Mouse (Mus musculus) natural killer cell, adult 2 months (primary cell): Measurements from ENCODE around the gene Nup107.
"Not testable (repeated sequence)": the region's sequence is repeated elsewhere in the genome, so short reads cannot be mapped to it uniquely, and the experiment has no call there.

Experiments
- DNase-seq, 2 experiments: peaks; one replicate each; pipeline ENCODE4 v3.0.0; 2022; ENCODE audit warnings: low spot score in 2 of 2

Gene Nup107

DNA sequence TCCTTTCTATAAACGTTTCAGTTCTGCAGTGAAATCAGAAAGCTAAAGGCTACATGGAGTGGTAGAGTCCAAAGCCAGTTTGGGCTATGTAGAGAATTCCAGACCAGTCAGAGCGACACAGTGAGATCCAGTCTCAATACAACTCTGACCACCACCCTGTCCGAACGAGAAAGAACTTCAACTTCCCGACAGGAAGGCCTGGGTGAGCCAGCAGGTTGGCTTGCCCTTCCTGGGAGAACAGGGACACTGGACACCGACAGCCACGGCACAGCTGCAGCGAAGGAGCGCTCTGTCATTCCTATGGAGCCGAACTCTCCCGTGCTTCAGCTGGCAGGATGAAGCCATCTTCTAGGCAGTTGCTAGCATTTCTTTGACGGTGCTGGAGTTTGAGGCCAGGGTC is 57.1 kb downstream of the Nup107 start:
- DNase-seq = not testable (repeated sequence)

DNA sequence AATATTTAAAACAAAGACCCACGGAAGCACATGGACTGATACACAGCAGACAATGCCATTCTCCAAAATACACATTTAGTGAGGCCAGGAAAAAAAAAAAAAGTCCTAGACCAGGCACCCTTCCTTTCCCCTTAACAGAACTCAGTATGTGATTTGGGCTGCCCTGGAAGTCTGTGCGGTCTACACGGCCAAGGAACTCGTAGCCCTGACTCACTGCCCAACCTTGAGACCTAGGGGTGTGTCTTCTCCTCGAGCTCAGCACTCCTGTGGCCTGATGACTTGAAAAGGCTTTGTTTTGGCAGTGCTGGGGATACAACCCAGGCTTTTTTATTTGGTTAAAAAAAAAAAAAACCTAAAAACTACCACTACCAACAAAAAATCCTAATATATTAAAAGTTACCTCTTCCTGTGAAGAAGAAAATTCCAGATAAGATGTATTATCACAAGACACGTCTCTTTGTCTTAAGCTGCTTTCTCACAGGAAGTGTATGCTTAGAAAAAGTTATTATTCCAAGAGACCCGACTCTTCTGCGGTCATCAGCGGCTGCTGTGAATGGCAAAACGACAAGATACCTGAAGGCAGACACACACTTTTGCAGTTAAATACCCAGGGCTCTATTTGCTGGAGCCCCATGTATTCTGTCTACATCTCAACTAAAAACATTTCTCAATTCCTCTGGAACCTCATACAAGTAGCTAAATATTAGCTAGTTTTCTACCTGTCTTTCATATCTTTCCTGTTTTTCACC is 58.2 kb downstream of the Nup107 start:
- not testable (repeated sequence) for DNase-seq

DNA sequence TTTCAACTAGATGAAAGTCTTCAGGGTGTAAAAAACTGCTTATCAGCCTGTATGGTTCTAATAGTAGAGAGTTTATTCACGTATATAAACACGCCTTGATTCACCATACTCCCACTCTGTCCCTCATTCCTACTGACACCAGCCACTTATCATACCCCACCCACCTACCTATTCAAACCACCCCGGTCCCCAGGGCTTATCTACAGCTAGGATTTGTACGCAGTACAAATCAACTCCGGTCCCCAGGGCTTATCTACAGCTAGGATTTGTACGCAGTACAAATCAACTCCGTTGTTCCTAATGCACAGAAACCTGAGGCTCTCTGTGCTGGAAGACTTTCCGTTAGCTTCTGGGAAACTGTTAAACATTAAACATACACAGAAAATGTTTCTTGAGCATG is 58.9 kb downstream of the Nup107 start:
- not testable (repeated sequence) for DNase-seq

DNA sequence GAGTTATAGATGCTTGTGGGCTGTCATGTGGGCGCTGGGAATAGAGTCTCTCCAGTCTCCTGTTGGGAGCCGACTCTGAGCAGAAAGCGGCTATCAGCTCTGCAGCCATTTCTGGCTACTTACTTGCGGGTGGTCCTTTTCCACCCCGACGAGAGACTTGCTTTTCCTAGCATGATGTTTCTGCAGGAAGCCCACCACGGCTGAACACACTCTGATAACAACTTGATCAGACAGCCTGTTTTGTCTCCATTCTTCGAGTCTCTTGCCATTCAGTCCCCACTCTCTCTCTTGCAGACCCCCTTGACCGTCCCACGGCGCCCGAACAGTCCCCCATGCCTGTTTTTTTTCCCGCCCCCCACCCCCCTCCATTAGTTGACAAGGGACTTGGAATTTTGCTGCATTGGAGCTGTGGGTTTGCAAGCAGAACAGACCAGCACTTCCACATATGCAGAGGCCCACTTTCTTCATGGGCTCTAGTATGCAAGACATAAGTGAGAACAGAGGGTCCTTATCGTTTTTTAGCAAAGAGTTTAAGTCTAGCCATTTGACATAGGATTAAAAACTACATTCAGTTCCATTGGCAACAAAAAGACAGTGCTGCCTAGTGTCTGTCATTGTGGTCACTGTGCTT is 59.4 kb downstream of the Nup107 start:
- no peak for DNase-seq

DNA sequence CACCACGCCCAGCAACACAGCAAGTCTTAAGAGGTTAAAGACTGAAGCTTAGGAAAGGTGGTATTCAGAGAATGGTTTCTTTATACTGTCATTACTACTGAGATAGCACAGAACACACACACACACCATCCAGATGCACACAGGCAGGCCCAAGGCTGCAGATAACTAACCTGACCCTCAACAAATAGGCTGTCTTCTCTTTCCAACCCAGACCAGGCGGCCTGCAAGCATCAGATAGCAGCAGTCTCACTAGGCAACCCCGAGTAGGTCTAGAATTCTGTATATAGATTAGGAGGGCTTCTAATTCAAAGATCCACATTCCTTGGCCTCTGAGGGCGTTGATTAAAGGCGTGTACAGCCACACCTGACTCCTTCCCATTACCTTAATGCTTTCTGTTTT is 60.3 kb downstream of the Nup107 start:
- DNase-seq = no peak

DNA sequence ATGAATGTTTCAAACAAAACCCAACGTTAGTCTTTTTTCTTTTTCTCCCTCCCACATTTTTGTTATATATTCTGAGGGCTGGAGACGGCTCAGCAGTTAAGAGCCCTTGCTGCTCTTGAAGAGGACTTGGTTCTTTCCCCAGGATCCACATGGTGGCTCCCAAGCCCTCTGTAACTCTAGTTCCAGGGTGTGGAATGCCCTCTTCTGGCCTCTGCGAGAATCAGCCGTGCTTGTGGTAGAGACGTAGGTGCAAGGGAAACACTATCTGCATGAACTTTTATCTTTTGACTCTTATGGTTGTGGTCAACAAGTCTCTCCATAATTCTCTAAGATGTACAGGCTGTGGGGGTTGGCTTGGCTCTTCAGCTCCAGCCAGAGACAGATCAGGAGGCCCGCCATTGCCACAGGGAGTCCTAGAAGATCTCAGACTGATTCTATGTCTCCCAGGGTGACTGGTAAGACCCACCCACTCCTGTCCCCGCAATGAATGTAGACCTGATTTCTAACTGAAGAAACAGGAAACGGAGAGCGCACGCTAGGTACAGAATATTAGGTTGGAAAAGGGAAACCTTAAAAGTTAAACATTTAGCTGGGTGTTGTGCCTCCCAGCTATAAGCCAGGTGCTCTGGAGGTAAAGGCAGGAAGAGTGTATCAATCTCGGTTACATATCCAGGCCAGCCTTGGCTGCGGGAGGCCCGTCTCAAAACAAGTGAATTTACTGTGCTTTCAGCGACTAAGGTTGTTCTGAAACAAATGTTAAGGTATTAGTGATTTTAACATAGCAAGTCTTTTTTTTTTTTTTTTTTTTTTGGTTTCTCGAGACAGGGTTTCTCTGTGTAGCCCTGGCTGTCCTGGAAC is 61.0 kb downstream of the Nup107 start:
- DNase-seq = peak in 1 of 2 experiments; percentile 38

DNA sequence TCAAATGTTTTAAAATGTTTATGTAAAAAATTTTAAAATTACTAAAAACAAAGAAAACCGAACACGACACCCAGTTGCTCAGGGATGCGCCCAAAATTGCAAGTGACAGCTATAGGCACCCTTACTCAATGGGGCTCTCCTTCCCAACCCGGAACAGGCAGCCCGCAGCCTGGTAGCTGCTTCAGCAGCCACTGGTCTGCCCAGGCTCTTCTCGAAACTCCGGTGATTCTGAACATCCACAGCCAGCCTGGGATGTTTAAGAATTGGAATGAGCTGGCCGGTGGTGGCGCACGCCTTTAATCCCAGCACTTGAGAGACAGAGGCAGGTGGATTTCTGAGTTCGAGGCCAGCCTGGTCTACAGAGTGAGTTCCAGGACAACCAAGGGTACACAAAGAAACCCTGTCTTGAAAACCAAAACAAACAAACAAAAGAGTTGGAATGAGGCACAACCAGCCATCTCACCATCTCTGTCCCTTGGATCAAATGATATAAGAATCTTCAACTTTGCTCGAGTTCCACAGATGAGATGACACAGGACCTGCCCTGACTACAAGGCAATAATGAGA is 61.8 kb downstream of the Nup107 start:
- no peak for DNase-seq

DNA sequence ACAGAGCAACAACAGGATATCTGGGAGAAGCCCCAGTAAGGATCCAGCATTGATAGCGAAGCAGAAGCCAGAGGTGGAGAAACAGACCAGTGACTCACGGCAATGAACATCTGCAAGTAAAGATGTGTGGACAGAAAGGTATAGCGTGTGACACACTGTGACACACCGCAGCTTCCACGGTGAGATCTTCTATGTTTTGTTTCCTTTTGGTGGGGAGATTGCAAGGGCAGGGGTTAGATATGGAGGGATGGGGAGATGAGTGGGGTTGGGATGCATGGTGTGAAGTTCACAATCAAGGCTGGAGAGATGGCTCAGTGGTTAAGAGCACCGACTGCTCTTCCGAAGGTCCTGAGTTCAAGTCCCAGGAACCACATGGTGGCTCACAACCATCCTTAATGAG is 62.4 kb downstream of the Nup107 start:
- no peak for DNase-seq

DNA sequence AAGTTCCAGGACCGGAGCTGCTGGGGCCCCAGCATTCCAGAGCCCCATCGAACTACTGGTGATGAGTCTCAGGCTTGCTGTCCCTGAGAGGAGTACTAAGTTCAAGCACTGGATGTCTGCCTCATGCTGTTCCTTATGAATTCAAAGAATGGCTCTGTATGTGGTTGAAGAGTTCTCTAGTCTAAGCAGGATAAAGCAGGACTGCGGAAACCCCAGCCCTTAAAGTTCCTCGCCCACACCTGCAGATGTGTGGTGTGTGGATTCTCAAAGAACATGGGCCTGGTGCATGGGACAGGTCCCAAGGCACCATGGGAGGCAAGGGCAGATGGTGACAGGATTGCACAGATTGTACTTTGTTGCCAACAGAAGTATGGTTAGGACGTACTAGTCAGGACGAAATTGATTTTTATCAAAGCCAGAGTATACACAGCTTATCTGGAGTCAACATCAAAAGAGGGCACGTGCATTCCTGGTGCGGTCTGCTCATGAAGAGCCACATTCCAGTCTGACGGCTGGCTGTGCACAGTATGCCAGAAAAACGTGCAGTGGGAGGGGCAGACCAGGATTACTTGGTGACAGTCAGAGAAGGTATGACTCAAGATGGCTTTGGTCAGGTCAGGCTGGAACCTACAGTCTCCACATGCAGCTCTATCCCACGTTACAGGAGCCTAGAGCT is 63.2 kb downstream of the Nup107 start:
- DNase-seq = no peak

DNA sequence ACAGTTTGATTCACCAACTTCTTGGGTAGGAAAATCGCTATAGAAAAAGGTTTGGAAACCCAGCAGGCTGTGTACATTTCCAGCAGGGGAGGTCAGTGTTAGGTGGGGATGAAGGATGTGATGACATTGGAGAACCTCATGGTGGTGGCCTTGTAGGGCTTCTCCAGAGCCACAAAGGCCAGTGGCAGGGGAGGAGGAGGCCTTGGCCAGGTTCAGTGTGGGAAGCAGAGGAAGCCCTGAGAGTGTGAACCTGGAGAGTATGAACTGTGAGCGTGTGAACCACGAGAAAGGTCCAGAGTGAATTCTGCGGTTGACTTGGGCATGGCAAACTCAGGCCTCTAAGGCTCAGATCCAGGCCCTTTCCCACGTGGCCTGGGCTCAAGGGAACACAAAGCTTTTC is 63.9 kb downstream of the Nup107 start:
- no peak for DNase-seq

DNA sequence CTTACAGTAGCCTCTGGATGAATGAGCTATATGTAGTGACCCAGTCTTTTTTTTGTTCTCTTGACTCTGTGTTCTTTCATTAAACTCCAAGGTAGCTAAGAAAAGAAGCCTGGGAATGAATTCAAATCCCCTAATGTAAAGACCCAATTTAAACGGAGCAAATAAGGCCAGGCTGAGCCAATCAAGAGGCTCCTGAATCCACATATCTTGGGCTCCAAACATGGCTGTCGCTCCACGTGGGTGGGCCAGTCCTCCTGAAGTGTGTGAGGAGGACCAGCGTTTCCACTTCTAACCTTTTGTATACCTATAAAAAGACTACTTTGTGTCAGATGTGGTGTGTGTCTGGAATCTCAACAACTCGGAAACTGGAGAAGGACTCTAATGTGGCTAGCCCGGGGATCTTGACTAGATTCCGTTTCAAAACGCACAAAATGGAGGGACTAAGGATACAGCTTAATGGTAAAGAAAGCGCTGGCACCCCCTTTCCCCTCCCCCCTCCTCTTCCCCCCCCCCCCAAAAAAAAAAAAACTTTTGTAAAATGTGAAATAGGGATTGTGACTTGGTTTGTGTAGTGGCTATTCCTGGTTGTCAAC is 64.9 kb downstream of the Nup107 start:
- no peak for DNase-seq

DNA sequence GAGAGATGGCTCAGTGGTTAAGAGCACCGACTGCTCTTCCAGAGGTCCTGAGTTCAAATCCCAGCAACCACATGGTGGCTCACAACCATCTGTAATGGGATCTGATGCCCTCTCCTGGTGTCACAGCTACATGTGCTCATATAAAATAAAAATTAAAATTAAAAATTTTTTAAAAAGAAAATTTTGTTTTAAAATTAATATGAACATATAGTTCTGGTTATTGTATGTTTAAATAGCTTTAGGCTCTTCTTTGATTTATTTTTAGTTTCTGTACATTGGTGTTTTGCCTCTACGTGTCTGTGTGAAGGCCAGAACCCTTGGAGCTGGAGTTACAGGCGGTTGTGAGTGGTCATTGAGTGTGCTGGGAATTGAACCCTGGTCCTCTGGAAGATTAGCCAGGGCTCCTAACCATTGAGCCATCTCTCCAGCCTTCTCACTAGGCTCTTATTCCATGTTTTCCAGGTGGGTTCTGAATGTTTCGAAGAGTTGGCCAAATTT is 65.6 kb downstream of the Nup107 start:
- no peak for DNase-seq

DNA sequence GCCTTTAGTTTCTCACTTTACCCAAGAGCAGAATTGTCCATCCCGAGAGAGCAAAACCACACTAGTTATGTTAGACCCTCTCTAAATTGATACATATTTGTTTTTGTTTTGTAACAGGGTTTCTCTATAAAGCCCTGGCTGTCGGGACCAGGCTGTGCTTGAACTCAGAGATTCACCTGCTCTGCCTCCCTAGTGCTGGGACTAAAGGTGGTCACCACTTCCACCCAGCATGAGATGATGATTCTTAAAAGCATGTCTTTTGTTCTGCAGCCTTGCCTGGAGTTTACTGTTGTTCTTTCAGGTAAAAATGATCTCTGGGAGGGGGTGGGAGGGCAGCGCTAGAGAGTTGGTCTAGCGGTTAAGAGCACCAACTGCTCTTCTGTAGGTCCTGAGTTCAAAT is 66.2 kb downstream of the Nup107 start:
- no peak for DNase-seq

DNA sequence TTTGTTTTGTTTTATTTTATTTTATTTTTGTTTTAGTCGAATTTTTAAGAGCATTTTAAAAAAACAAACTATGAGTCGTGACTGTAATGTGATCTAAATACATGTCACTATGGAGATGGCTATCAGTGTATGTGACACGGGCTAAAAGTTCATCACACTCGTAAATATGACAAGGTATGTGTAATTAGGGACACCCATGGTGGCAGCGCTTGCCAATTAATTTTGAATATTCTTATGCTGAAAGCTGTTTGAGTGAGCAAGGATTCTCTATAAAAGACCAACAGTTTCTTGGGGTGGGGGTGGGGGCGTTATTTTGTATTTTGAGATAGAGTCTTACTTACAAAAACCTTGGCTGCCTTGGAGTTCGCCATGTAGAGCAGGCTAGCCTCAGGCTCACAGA is 66.8 kb downstream of the Nup107 start:
- DNase-seq = no peak

DNA sequence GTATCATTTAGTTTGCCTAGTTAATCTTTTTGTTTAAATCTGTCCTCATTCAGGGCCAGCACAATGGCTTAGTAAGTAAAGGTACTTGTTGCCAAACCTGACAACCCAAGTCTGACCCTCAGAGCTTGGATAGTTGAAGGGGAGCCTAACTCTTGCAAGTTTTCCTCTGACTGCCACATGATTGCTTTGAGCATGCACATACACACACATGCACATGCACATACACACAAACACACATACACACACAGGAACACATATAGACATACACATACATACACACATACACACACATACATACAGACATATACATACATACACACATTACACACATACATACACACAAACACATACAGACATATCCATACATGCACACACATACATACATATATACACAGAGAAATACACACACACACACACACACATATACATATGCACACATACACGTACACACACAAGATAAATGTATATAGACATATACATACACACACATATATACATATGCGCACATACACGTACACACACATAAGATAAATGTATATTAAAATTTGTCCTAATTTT is 67.6 kb downstream of the Nup107 start:
- DNase-seq = no peak

DNA sequence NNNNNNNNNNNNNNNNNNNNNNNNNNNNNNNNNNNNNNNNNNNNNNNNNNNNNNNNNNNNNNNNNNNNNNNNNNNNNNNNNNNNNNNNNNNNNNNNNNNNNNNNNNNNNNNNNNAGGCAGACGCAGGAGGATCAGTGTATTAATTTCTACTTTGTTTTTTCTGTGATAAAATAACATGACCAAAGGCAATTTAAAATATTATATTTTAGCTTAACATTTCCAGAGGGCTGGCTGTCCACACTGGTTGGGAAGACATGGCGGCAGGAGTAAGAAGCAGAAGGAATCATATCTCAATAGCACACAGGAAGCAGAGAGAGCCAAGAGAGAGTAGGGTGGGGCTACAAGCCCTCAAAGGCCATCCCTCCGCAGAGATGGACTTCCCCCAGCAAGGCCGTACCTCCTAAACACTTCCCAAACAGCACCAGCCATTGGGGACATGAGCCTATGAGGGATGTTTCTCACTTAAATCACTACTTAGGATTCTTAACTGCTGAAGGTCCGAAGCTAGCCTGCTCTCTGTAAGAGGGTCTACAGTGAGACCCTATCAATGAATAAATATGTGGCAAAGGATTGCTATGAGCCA is 68.3 kb downstream of the Nup107 start:
- DNase-seq = no peak

DNA sequence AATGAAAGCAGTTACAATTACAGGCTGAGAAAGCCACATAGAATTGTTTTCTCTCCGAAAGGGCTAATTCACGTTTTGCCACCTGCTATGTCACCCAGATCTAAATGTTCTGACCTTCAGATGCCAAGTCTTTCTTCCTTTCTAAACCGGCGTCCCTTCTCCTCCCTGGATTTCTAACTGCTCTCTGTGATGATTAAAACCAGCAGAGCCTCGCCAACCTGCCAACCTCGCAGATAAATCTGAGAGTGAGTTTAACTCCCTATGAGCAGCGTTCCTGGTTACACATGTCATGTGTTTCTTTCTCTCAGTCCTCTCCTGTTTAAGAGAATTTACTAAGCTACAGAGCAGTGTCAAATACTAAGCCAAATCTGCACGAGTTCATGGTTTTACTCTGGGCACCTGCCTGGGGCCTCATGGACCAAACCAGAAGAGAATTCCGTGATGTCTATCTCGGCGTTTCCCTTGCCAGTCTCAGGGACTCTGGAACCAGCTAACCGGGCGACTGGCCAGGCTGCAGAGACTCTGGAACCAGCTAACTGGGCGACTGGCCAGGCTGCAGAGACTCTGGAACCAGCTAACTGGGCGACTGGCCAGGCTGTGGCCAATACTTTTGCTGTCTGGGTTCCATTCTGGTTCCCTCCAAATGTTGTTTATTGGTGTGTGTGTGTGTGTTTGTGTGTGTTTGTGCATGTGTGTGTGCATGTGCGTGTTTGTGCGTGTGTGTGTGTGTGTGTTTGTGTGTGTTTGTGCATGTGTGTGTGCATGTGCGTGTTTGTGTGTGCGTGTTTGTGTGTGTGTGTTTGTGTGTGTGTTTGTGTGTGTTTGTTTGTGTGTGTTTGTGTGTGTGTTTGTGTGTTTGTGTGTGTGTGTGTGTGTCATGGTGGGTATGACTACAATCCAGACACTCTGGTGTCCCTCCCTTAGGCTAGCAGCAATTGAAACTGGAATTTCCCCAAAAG is 74.1 kb downstream of the Nup107 start:
- no peak for DNase-seq

DNA sequence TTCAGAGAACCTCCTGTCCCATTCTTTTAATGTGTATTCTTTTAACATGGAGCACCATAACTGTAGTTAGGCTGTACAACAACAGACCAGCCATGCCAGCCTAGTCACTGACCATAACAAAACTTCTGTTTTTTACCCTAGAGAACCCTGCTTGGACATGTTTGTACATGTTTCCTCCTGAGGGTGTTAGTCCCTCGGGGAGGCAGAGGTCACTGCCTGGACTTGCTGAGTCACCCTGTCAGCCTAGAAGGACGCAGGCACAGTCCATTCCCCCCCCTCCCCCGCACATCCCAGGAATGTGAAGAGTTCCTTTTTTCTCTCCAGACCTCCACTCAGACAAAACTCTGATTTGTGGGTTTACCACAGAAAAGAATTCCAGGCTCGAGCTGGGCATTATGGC is 74.9 kb downstream of the Nup107 start:
- no peak for DNase-seq

DNA sequence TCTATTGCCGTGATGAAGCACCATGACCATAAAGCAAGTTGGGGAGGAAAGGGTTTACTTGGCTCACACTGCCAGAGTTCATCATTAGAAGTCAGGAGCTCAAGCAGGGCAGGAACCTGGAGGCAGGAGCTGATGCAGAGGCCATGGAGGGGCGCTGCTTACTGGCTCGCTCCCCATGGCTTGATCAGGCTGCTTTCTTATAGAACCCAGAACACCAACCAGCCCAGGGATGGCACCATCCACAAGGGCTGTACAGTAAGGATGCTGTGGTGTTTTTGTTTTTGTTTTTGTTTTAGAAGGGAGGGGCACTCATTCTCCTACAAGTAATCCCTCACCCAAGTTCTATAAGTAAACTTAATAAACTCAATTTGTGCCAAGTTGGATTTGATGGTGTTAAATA is 75.8 kb downstream of the Nup107 start:
- DNase-seq = no peak
